In genomic region chr17:28081385-28081784, GRCm38 (mm10) we compare ENCODE assay signal across 8 mouse cellular contexts. TPM values are rescaled to one million over a fixed set of nuclear protein-coding genes. Genes with fewer than 3 reads are reported as not detected.
DNase-seq lines count a peak whose midpoint lies in the region; ATAC-seq and TF ChIP-seq lines count a peak whose summit lies in the region.

No protein-coding gene starts in this region.

- no peak overlapping the region for H3K27ac ChIP-seq in layer of hippocampus, adult 2 months
- no peak overlapping the region for H3K27ac ChIP-seq in cortical plate, adult 2 months (ENCODE audit: insufficient read depth, low read length)
- H3K27ac ChIP-seq in neural tube, embryonic 11.5 days (ENCODE audit: low read depth, low read length), result no peak overlapping the region
- no peak overlapping the region for H3K27ac ChIP-seq in forebrain, embryonic 10.5 days

- H3K27me3 ChIP-seq in neural tube, embryonic 11.5 days (ENCODE audit: control insufficient read depth, insufficient read depth, low read length), result 0 out of 2 replicates have a peak, but pooled peaks cover 2% of the 10 kb centered on the region
- peaks cover 56% of the 10 kb centered on the region for H3K27me3 ChIP-seq in forebrain, embryonic 10.5 days (ENCODE audit: poor library complexity, severe bottlenecking)

- H3K9me3 ChIP-seq in neural tube, embryonic 11.5 days (ENCODE audit: control insufficient read depth, low read length), result no peaks in the 10 kb centered on the region
- H3K9me3 ChIP-seq in forebrain, embryonic 10.5 days, result no peaks in the 10 kb centered on the region

- no peaks in the 10 kb centered on the region for H3K4me1 ChIP-seq in cortical plate, adult 2 months (ENCODE audit: control insufficient read depth, insufficient read depth, low read length)
- H3K4me1 ChIP-seq in neural tube, embryonic 11.5 days (ENCODE audit: control insufficient read depth, insufficient read depth, low read length), result peaks cover 8% of the 10 kb centered on the region; the same call in 1 of the 2 replicates
- H3K4me1 ChIP-seq in forebrain, embryonic 10.5 days, result peaks cover 56% of the 10 kb centered on the region

- TF ChIP-seq CTCF in layer of hippocampus, adult 2 months (conservative IDR thresholded peaks at IDR 0.05), result peak; percentile 76
- peak; percentile 50 for TF ChIP-seq CTCF in cortical plate, adult 2 months (IDR thresholded peaks at IDR 0.05; ENCODE audit: extremely low read depth, insufficient read depth, low read length)

- no peaks in the 10 kb centered on the region for H3K36me3 ChIP-seq in neural tube, embryonic 11.5 days (ENCODE audit: control insufficient read depth, insufficient read depth, low read length)
- no peaks in the 10 kb centered on the region for H3K36me3 ChIP-seq in forebrain, embryonic 10.5 days (replicated peaks)

- peak in 1 of 2 experiments; percentile 36 for DNase-seq in layer of hippocampus, adult 2 months (ENCODE audit: low spot score in 2 of 2)
- no peak for DNase-seq in layer of hippocampus, postnatal 36 days
- peak; percentile 35 for DNase-seq in CD4-positive helper T cell, adult 2 months (ENCODE audit: low read depth, low spot score)
- DNase-seq in ES-CJ7 (ENCODE audit: low read depth, low spot score), result peak; percentile 82
- peak; percentile 45 for DNase-seq in neural tube, embryonic 11.5 days (ENCODE audit: low spot score)
- DNase-seq in urinary bladder, postnatal 10 days (ENCODE audit: low spot score), result no peak
- no peak for DNase-seq in forebrain, embryonic 10.5 days (ENCODE audit: extremely low spot score, low spot score)

- H3K4me2 ChIP-seq in neural tube, embryonic 11.5 days (ENCODE audit: low read depth), result no peak overlapping the region

- 57% methylated on average over 9 of the region's 9 CpGs for WGBS in neural tube, embryonic 11.5 days
- WGBS in forebrain, embryonic 10.5 days, result 48% methylated on average over 9 of the region's 9 CpGs

- H3K4me3 ChIP-seq in layer of hippocampus, adult 2 months, result no peak overlapping the region
- H3K4me3 ChIP-seq in cortical plate, adult 2 months (ENCODE audit: insufficient read depth, low read length), result no peak overlapping the region
- H3K4me3 ChIP-seq in neural tube, embryonic 11.5 days (ENCODE audit: low read depth, low read length), result no peak overlapping the region
- H3K4me3 ChIP-seq in forebrain, embryonic 10.5 days, result no peak overlapping the region

- H3K9ac ChIP-seq in neural tube, embryonic 11.5 days (ENCODE audit: low read length), result no peak overlapping the region

- no peak for ATAC-seq in neural tube, embryonic 11.5 days (ENCODE audit: insufficient read depth, low FRiP score, low TSS enrichment)

- TF ChIP-seq POLR2A in cortical plate, adult 2 months (IDR thresholded peaks at IDR 0.05; ENCODE audit: extremely low read depth, insufficient read depth, low read length), result no peak

RNA-seq across cellular contexts. Expression of gene Tcp11, which starts 0.9 kb away (rescaled TPM):
- under 1 TPM; 0.74 to 0.84 TPM for total RNA-seq in layer of hippocampus, adult 2 months (2021)
- total RNA-seq in layer of hippocampus, postnatal 36 days (2021), result 1 to 10 TPM; 1.0 to 1.5 TPM
- 0.30 and 0.44 TPM in 2 replicates for polyA plus RNA-seq in cortical plate, adult 2 months (2012; rRNA removed)
- 0.69 and 0.76 TPM in 2 replicates for polyA plus RNA-seq in neural tube, embryonic 11.5 days (2014; fragmentation: Nextera tagmentation; extraction: Ambion mirVana)
- 0.68 and 0.85 TPM in 2 replicates for polyA plus RNA-seq in forebrain, embryonic 10.5 days (2016; fragmentation: Nextera tagmentation; extraction: Ambion mirVana)

Comparison
In these comparisons a context has a peak if more than half of its experiments do, and no peak if none do; other contexts are left out.
1. DNase-seq: peak in CD4-positive helper T cell, adult 2 months (single experiment), ES-CJ7 (single experiment) and neural tube, embryonic 11.5 days (single experiment); none in layer of hippocampus, postnatal 36 days (0 of 2), urinary bladder, postnatal 10 days (single experiment) and forebrain, embryonic 10.5 days (single experiment).